Mouse (Mus musculus): ENCODE data around the gene S1pr3.

DNA sequence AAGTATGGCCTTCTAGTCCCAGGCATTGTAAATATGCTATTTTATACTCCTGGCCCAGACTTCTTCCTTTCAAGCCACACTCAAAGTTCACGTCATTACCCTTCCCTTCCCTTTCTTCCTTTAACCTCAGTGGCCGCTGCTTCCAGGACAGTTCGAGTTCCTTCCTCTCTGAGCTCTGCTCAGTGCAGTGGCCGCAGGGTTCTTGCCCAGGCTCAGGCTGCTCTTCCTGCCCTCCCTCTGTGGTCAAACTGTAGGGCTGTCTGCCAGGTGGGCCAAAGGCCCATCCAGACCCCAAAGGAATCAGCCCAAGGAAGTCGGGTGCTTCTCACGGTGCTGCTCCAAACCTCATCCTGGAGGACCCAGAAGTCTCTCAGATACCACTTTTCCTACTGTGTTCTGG lies 9.4 kb downstream of the S1pr3 start:
- TF ChIP-seq CTCF (IDR thresholded peaks at IDR 0.05; ENCODE audit: extremely low read depth, insufficient read length, insufficient replicate concordance, low read depth, low read length) = no peak
- TF ChIP-seq POLR2A (IDR thresholded peaks at IDR 0.05; ENCODE audit: low read depth, low read length) = no peak

Measured in small intestine, adult 2 months (tissue).